Mouse (Mus musculus): ENCODE data around the gene Ttc3. TPM values are rescaled to one million over a fixed set of nuclear protein-coding genes. Genes with fewer than 3 reads are reported as not detected.

The Ttc3 gene
- polyA plus RNA-seq, 1 experiment from 2014 or later: 920 TPM

DNA sequence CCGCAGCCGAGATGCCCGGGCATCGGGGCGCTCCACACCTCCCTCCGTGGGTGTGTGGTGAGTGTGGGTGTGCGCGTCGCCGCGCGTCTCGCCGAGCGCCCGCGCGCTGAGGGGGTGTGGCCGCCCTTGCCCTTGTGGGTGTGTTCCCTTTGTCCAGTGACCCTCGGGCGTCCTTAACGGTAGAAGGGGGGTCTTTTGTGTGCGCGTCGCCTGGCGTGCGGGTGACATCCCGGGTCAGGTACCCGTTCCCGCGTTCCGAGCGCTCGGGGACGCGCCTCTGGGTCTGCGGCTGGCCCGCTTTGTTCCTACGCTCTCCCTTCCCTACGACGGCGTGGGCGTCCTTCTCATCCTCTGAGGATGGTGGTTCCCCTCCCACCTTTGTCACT lies 490 bp downstream of the Ttc3 start:
- peak overlapping the region; percentile 48 for H3K4me2 ChIP-seq (ENCODE audit: low read length)
- peak overlapping the region; percentile 100 for H3K27ac ChIP-seq (ENCODE audit: low read depth, low read length)
- under 1% methylated on average over 39 of the region's 43 CpGs for WGBS
- H3K4me1 ChIP-seq (ENCODE audit: control insufficient read depth, insufficient read depth, low read depth, low read length): peaks cover 33% of the 10 kb centered on the region
- H3K9me3 ChIP-seq (ENCODE audit: control insufficient read depth, low read length): no peaks in the 10 kb centered on the region
- peak overlapping the region; percentile 89 for H3K4me3 ChIP-seq (ENCODE audit: low read length)
- no peaks in the 10 kb centered on the region for H3K27me3 ChIP-seq (replicated peaks; ENCODE audit: control insufficient read depth, insufficient read depth, low read length)
- peak; percentile 64 for ATAC-seq
- H3K36me3 ChIP-seq (ENCODE audit: control insufficient read depth, insufficient read depth, low read length): no peaks in the 10 kb centered on the region
- H3K9ac ChIP-seq (ENCODE audit: low read depth, low read length): peak overlapping the region; percentile 100

DNA sequence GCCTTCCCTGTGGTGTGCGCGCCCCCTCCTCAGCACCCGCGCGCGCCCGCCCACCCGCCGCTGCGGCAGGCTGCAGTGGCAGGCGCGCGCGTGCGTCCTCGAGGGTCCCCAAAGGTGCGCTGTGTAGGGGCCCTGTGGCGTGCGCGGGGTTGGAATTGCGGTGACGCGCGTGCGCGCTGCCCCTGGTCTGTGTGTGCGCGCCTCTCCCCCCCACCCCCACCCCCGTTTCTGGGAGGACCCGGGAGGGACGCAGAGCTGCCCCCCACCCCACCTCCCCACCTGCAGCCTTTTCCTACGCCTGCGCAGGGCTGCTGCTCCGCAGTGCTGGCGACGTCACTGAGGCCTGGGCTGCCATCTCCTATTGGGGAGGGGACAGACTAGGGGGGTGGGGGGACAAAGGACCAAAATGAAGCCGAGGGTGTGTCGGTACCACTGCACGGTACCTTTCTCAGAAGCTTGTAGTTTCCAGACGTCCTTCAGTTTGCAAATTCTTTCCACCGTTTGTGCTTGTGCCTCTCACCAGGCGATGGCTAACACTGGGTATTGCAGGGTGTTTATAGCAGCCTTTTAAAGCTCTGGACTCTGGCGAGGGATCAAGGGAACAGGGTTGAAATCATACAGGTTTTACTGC lies 998 bp downstream of the Ttc3 start, which contains the start of gene Pigp:
Gene Pigp (minus strand): TSS at position 542 of the 631 bp plus-strand sequence.
- under 1% methylated on average over 33 of the region's 43 CpGs for WGBS
- peak; percentile 90 for ATAC-seq
- Histone ChIP-seq H3K4me1 (ENCODE audit: control insufficient read depth, insufficient read depth, low read depth, low read length) (peaks cover 33% of the 10 kb centered on the region), H3K4me2 (ENCODE audit: low read length) (peak within 1 kb of the TSS; percentile 48), H3K4me3 (ENCODE audit: low read length) (peak within 1 kb of the TSS; percentile 89), H3K36me3 (ENCODE audit: control insufficient read depth, insufficient read depth, low read length) (no peaks in the 10 kb centered on the region), H3K27me3 (replicated peaks; ENCODE audit: control insufficient read depth, insufficient read depth, low read length) (no peaks in the 10 kb centered on the region), H3K9ac (ENCODE audit: low read depth, low read length) (peak within 1 kb of the TSS; percentile 100), H3K27ac (ENCODE audit: low read depth, low read length) (peak within 1 kb of the TSS; percentile 100), H3K9me3 (ENCODE audit: control insufficient read depth, low read length) (no peaks in the 10 kb centered on the region)

DNA sequence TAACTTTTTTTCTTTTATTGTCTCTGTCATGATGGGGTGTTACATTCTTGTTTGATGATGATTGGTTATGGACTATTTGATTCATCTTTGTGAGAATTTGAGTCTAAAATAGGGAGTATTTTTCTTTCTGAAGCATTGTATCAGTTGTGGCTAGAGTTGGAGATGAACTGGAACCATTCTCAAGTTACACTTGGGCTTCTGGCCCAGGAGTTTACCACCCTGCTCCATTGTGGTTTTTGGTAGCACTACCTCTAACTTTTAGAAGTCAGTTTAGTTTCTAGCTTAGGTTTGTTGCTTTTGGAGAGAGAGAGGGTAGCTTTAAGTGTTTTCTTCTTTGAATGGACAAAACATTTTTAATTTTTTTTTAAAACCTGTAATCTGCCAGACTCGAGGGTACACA lies 9.0 kb downstream of the Ttc3 start:
- no peak overlapping the region for H3K27ac ChIP-seq (ENCODE audit: low read depth, low read length)
- H3K27me3 ChIP-seq (replicated peaks; ENCODE audit: control insufficient read depth, insufficient read depth, low read length): no peaks in the 10 kb centered on the region
- no peaks in the 10 kb centered on the region for H3K36me3 ChIP-seq (ENCODE audit: control insufficient read depth, insufficient read depth, low read length)
- H3K4me1 ChIP-seq (ENCODE audit: control insufficient read depth, insufficient read depth, low read depth, low read length): peaks cover 6% of the 10 kb centered on the region; the same call in 1 of the 2 replicates
- no peak overlapping the region for H3K4me2 ChIP-seq (ENCODE audit: low read length)
- no peaks in the 10 kb centered on the region for H3K9me3 ChIP-seq (ENCODE audit: control insufficient read depth, low read length)
- 83% methylated on average over 1 of the region's 1 CpGs for WGBS
- no peak for ATAC-seq
- H3K9ac ChIP-seq (ENCODE audit: low read depth, low read length): no peak overlapping the region
- no peak overlapping the region for H3K4me3 ChIP-seq (ENCODE audit: low read length)

DNA sequence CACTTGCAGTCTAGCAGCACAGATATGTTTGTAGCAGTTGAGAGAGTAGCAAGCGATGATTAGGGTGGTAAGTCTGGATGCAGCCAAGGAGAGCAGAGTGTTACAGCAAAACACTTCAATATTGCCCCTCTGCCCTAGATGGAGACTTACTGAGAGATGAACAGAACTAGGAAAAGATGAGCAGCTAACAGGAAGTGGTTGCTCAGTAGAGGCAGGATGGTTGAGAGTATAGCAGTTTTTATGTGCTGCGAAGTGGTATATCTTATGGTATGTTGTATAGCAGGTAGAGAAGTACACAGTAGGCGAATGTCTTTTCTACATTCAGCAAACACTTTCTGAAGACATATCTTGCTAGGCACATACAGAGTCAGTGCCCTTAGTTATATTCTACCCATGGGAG lies 12.9 kb downstream of the Ttc3 start:
- H3K27ac ChIP-seq (ENCODE audit: low read depth, low read length): no peak overlapping the region
- H3K9me3 ChIP-seq (ENCODE audit: control insufficient read depth, low read length): no peaks in the 10 kb centered on the region
- H3K36me3 ChIP-seq (ENCODE audit: control insufficient read depth, insufficient read depth, low read length): no peaks in the 10 kb centered on the region
- WGBS: 95% methylated on average over 3 of the region's 3 CpGs
- no peaks in the 10 kb centered on the region for H3K27me3 ChIP-seq (replicated peaks; ENCODE audit: control insufficient read depth, insufficient read depth, low read length)
- no peak for ATAC-seq
- H3K4me1 ChIP-seq (ENCODE audit: control insufficient read depth, insufficient read depth, low read depth, low read length): no peaks in the 10 kb centered on the region; the same call in 1 of the 2 replicates
- no peak overlapping the region for H3K4me2 ChIP-seq (ENCODE audit: low read length)
- no peak overlapping the region for H3K4me3 ChIP-seq (ENCODE audit: low read length)
- no peak overlapping the region for H3K9ac ChIP-seq (ENCODE audit: low read depth, low read length)

DNA sequence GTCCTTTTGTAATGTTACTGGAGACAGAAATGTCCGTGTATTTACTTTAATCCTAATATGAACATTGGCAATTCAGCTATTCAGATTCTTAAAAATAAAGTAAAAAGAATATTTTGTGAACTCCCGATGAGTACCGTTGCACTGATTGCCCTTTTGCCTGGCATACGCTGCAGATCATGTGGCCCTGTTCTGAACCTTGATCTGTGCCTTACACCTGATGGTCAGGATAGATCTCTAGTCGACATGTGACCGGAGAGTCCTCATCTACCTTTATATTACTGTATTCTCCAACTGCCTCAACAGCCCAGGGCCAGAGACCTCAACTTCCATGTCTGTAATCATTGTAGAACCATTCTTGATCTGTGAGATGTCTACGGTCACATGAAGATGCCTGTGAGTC lies 17.3 kb downstream of the Ttc3 start:
- 92% methylated on average over 7 of the region's 7 CpGs for WGBS
- H3K27me3 ChIP-seq (replicated peaks; ENCODE audit: control insufficient read depth, insufficient read depth, low read length): no peaks in the 10 kb centered on the region
- H3K9ac ChIP-seq (ENCODE audit: low read depth, low read length): no peak overlapping the region
- ATAC-seq: no peak
- no peaks in the 10 kb centered on the region for H3K9me3 ChIP-seq (ENCODE audit: control insufficient read depth, low read length)
- no peak overlapping the region for H3K4me2 ChIP-seq (ENCODE audit: low read length)
- H3K4me1 ChIP-seq (ENCODE audit: control insufficient read depth, insufficient read depth, low read depth, low read length): no peaks in the 10 kb centered on the region
- H3K36me3 ChIP-seq (ENCODE audit: control insufficient read depth, insufficient read depth, low read length): no peaks in the 10 kb centered on the region
- no peak overlapping the region for H3K4me3 ChIP-seq (ENCODE audit: low read length)
- no peak overlapping the region for H3K27ac ChIP-seq (ENCODE audit: low read depth, low read length)

DNA sequence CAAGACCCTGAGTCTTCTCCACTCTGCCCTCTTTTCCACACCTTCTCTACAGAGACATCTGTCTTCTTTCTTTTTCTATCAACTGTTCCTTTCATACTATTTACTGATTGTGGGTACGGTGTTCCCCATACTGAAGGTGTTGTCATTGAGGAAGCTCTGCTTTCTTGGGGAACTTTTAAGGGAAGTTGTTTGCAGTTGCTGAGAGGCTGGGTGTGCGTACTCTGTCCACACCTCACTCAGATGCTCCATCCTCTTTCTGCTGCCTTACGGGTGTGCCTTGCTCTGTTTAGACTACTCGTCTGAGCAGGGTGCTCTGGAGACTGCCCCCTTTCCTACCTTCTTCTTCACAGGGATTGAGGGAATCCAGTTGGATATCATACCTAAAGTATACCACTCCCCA lies 21.9 kb downstream of the Ttc3 start:
- no peak overlapping the region for H3K4me2 ChIP-seq (ENCODE audit: low read length)
- no peak overlapping the region for H3K4me3 ChIP-seq (ENCODE audit: low read length)
- no peaks in the 10 kb centered on the region for H3K4me1 ChIP-seq (ENCODE audit: control insufficient read depth, insufficient read depth, low read depth, low read length)
- H3K27ac ChIP-seq (ENCODE audit: low read depth, low read length): no peak overlapping the region
- H3K9ac ChIP-seq (ENCODE audit: low read depth, low read length): no peak overlapping the region
- H3K27me3 ChIP-seq (replicated peaks; ENCODE audit: control insufficient read depth, insufficient read depth, low read length): no peaks in the 10 kb centered on the region
- H3K9me3 ChIP-seq (ENCODE audit: control insufficient read depth, low read length): no peaks in the 10 kb centered on the region
- 95% methylated on average over 4 of the region's 4 CpGs for WGBS
- peaks cover 10% of the 10 kb centered on the region for H3K36me3 ChIP-seq (ENCODE audit: control insufficient read depth, insufficient read depth, low read length)
- 0 out of 2 replicates have a peak, but pooled peaks have one; percentile 19 for ATAC-seq

DNA sequence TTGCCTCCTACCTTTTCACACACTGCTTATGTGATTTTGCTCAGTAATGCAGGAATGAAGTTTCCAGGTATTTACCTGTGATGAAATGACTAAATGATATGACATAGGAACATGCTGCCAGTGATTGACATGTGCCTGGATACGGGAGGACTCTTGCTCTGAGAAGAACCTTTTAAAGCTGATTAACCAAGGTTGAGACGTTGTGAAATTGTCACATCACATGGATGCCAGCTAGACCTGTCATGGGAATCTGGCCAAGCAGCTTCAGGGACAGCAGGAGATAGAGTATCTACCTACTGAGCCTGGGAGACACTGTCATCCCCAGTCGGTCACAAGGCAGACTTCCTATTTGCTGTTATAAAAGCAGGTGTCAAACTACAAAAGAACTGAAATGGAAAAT lies 24.6 kb downstream of the Ttc3 start:
- Histone ChIP-seq H3K4me1 (ENCODE audit: control insufficient read depth, insufficient read depth, low read depth, low read length) (no peaks in the 10 kb centered on the region), H3K27ac (ENCODE audit: low read depth, low read length) (no peak overlapping the region), H3K4me2 (ENCODE audit: low read length) (no peak overlapping the region), H3K36me3 (ENCODE audit: control insufficient read depth, insufficient read depth, low read length) (peaks cover 10% of the 10 kb centered on the region), H3K9me3 (ENCODE audit: control insufficient read depth, low read length) (no peaks in the 10 kb centered on the region), H3K27me3 (replicated peaks; ENCODE audit: control insufficient read depth, insufficient read depth, low read length) (no peaks in the 10 kb centered on the region), H3K4me3 (ENCODE audit: low read length) (no peak overlapping the region), H3K9ac (ENCODE audit: low read depth, low read length) (no peak overlapping the region)
- ATAC-seq: no peak
- 80% methylated on average over 3 of the region's 3 CpGs for WGBS

DNA sequence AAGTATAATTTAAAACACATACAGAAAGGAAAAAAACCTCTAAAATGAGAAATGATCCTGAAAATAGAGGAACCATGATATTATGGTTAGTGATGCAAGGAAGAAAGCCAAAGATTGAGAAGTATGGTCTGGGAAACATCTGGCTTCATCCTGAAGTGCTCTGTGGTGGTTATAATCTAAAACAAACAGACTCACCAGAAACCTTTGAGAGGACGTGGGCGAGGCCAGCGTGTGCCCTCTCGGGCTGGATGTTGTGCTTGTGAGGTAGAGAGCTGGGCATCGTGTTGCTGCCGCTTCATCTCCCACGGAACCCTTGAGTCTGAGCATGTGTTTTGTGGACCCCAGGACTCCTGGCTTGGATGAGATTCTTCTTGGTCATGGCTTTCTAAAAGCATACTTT lies 26.2 kb downstream of the Ttc3 start:
- Histone ChIP-seq H3K4me2 (ENCODE audit: low read length) (no peak overlapping the region), H3K4me1 (ENCODE audit: control insufficient read depth, insufficient read depth, low read depth, low read length) (no peaks in the 10 kb centered on the region), H3K9ac (ENCODE audit: low read depth, low read length) (no peak overlapping the region), H3K9me3 (ENCODE audit: control insufficient read depth, low read length) (no peaks in the 10 kb centered on the region), H3K27me3 (replicated peaks; ENCODE audit: control insufficient read depth, insufficient read depth, low read length) (no peaks in the 10 kb centered on the region), H3K4me3 (ENCODE audit: low read length) (no peak overlapping the region), H3K27ac (ENCODE audit: low read depth, low read length) (no peak overlapping the region), H3K36me3 (ENCODE audit: control insufficient read depth, insufficient read depth, low read length) (peaks cover 10% of the 10 kb centered on the region)
- WGBS: 71% methylated on average over 7 of the region's 7 CpGs
- no peak for ATAC-seq

DNA sequence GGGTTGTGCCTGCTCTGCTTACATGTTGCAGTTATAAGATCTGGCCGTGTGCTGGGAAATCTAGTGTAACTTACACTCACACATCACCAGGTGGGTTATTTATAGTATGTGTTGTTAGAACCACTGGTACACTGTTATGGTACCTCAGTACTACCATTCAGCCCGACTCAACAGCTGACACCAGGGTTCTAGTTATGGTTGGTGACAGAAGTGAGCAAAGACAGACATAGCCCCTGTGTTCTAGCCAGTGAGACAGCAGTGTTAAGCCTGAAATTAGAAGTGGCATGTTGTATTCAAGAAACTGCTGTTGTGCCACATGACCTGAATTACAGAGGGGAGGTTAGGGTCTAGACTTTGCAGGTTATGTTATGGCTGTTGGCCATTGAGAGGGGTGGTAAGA lies 28.7 kb downstream of the Ttc3 start:
- Histone ChIP-seq H3K4me2 (ENCODE audit: low read length) (no peak overlapping the region), H3K9me3 (ENCODE audit: control insufficient read depth, low read length) (no peaks in the 10 kb centered on the region), H3K4me3 (ENCODE audit: low read length) (no peak overlapping the region), H3K27me3 (replicated peaks; ENCODE audit: control insufficient read depth, insufficient read depth, low read length) (no peaks in the 10 kb centered on the region), H3K27ac (ENCODE audit: low read depth, low read length) (no peak overlapping the region), H3K9ac (ENCODE audit: low read depth, low read length) (no peak overlapping the region), H3K36me3 (ENCODE audit: control insufficient read depth, insufficient read depth, low read length) (peaks cover 14% of the 10 kb centered on the region), H3K4me1 (ENCODE audit: control insufficient read depth, insufficient read depth, low read depth, low read length) (no peaks in the 10 kb centered on the region)
- 90% methylated on average over 2 of the region's 2 CpGs for WGBS
- no peak for ATAC-seq
